Mouse (Mus musculus): ENCODE results near the gene AW011738.
A peak's percentile ranks its signal among the peaks of the same experiment; 100 is the strongest.

The AW011738 gene

GRCm38 (mm10) chr4:156200623-156201475 lies 2.3 kb upstream of the AW011738 start, which contains the start of gene Isg15:
Isg15 (minus strand) TSS chr4:156200818.
- peak; percentile 35 to 36 for DNase-seq

- DNase-seq = peak in 1 of 2 experiments; percentile 25
Observed at GRCm38 (mm10) chr4:156202462-156202893, 626 bp upstream of the AW011738 start.

- peak; percentile 48 to 66 for DNase-seq
Observed at GRCm38 (mm10) chr4:156203413-156204131, 468 bp downstream of the AW011738 start.

- no peak for DNase-seq
Observed at GRCm38 (mm10) chr4:156208872-156209271, 5.8 kb downstream of the AW011738 start.

- DNase-seq = no peak
Observed at GRCm38 (mm10) chr4:156209963-156210635, 7.0 kb downstream of the AW011738 start.

GRCm38 (mm10) chr4:156213134-156213533 lies 10.0 kb downstream of the AW011738 start:
- peak in 1 of 2 experiments; percentile 29 for DNase-seq

GRCm38 (mm10) chr4:156215649-156216048 lies 12.5 kb downstream of the AW011738 start, which contains the start of gene Perm1:
Perm1 (plus strand) TSS chr4:156215868.
- DNase-seq = peak; percentile 67 to 81

- no peak for DNase-seq
Observed at GRCm38 (mm10) chr4:156216196-156216595, 13.1 kb downstream of the AW011738 start.

GRCm38 (mm10) chr4:156217022-156217669 lies 14.0 kb downstream of the AW011738 start:
- DNase-seq = no peak

- peak in 1 of 2 experiments; percentile 66 for DNase-seq
Observed at GRCm38 (mm10) chr4:156217838-156218237, 14.7 kb downstream of the AW011738 start.

- no peak for DNase-seq
Observed at GRCm38 (mm10) chr4:156219936-156220335, 16.8 kb downstream of the AW011738 start.

GRCm38 (mm10) chr4:156224276-156224675 lies 21.2 kb downstream of the AW011738 start:
- peak in 1 of 2 experiments; percentile 26 for DNase-seq

- DNase-seq = peak; percentile 26 to 57
Observed at GRCm38 (mm10) chr4:156227752-156228392, 24.8 kb downstream of the AW011738 start.

- peak; percentile 26 to 48 for DNase-seq
Observed at GRCm38 (mm10) chr4:156228393-156229024, 25.4 kb downstream of the AW011738 start.

- no peak for DNase-seq
Observed at GRCm38 (mm10) chr4:156234021-156234501, 31.0 kb downstream of the AW011738 start.

- DNase-seq = peak; percentile 81 to 92
Observed at GRCm38 (mm10) chr4:156234701-156235213, 31.7 kb downstream of the AW011738 start, which contains the start of gene Plekhn1. Plekhn1 (minus strand) TSS chr4:156234857.

GRCm38 (mm10) chr4:156235360-156235770 lies 32.3 kb downstream of the AW011738 start:
- no peak for DNase-seq

GRCm38 (mm10) chr4:156235808-156236533 lies 32.9 kb downstream of the AW011738 start, which contains the start of gene Noc2l:
Noc2l (plus strand) TSS chr4:156236010.
- peak; percentile 93 to 96 for DNase-seq

- DNase-seq = no peak
Observed at GRCm38 (mm10) chr4:156236651-156237447, 33.7 kb downstream of the AW011738 start.

Measured in kidney, postnatal 25 days (tissue).